Mouse (Mus musculus) olfactory bulb, adult 2 months (tissue): ENCODE measurements around the gene Icam2.

Experiments
- CTCF ChIP-seq: fragments of 200-500 bp; IDR thresholded peaks from 2 replicates; pipeline ENCODE4 v1.5.1; 2012; ENCODE audit warnings: low read depth, mild to moderate bottlenecking, low read length, moderate library complexity; ENCODE audit not compliant: insufficient read depth
- POLR2A ChIP-seq: fragments of 200-500 bp; IDR thresholded peaks from 2 replicates; pipeline ENCODE4 v1.6.1; 2012; ENCODE audit warnings: mild to moderate bottlenecking, low read depth, low read length, moderate library complexity; ENCODE audit not compliant: insufficient read depth

DNA sequence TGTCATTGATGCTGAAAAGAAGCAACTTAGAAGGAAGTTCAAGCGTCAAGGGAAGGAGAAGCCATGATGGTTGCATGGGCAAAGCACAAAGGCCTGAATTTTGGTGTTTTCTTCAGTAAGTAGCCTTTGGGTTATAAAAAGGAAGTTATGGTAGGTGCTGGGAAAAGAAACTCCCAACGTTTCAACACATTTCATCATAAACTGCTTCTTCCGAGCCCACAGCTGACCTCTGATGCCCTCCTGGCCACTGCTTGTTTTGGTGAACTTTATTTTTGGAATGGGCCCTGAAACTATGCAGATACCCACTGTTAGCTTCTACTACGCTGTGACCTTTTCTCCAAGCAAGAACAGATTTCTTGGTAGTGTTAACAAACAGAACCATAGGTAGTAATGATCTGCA, 41.8 kb upstream of the Icam2 start:
- no peak for TF ChIP-seq CTCF
- no peak for TF ChIP-seq POLR2A
